Mouse (Mus musculus) MEL (cell line): ENCODE data around the gene Mcm3. TPM values are rescaled to one million over a fixed set of nuclear protein-coding genes. Genes with fewer than 3 reads are reported as not detected.

Experiments used
- DNase-seq: peaks from one replicate; pipeline ENCODE4 v3.0.0; 2011; ENCODE audit warnings: low read depth, low spot score
- H3K27ac ChIP-seq: 2 replicates; pipeline ENCODE4 v1.5.1; 2012; ENCODE audit warnings: low read depth, mild to moderate bottlenecking, control low read depth, low read length, moderate library complexity; ENCODE audit not compliant: control insufficient read depth
- H3K27me3 ChIP-seq, 2 experiments: fragments of 150-350 bp in 1 of 2; sonication (generic) in 1 of 2; 2 replicates each; pipeline ENCODE4 v1.6.1; 2012; ENCODE audit warnings: low read length in 2 of 2, mild to moderate bottlenecking in 2 of 2, improper control_type of control experiment in 1 of 2, moderate library complexity in 1 of 2; ENCODE audit not compliant: insufficient read depth in 2 of 2, control insufficient read depth in 1 of 2
- H3K36me3 ChIP-seq, 2 experiments: 2 replicates each; pipeline ENCODE4 v1.6.1; 2012 to 2014; ENCODE audit warnings: low read length in 2 of 2, improper control_type of control experiment in 1 of 2, inconsistent platforms in 1 of 2, mild to moderate bottlenecking in 1 of 2; ENCODE audit not compliant: insufficient read depth in 2 of 2, control insufficient read depth in 1 of 2
- H3K4me1 ChIP-seq, 2 experiments: fragments of 150-350 bp in 1 of 2; sonication (generic) in 1 of 2; 2 replicates each; pipeline ENCODE4 v1.6.1; 2012; ENCODE audit warnings: low read length in 2 of 2, improper control_type of control experiment in 1 of 2, mild to moderate bottlenecking in 1 of 2; ENCODE audit not compliant: insufficient read depth in 2 of 2, control insufficient read depth in 1 of 2
- H3K4me3 ChIP-seq, 2 experiments: fragments of 150-350 bp in 1 of 2; sonication (generic) in 1 of 2; 2 replicates each; pipeline ENCODE4 v1.5.1; 2012; ENCODE audit warnings: low read depth in 2 of 2, low read length in 2 of 2, mild to moderate bottlenecking in 2 of 2, moderate library complexity in 2 of 2, control low read depth in 1 of 2, improper control_type of control experiment in 1 of 2; ENCODE audit not compliant: control insufficient read depth in 1 of 2, insufficient read depth in 1 of 2
- H3K79me2 ChIP-seq: 2 replicates; pipeline ENCODE4 v1.6.1; 2012; ENCODE audit warnings: mild to moderate bottlenecking, low read length, moderate library complexity; ENCODE audit not compliant: control insufficient read depth, poor library complexity, insufficient read depth
- H3K9ac ChIP-seq: 2 replicates; pipeline ENCODE4 v1.6.1; 2012; ENCODE audit warnings: low read depth, mild to moderate bottlenecking, control low read depth, low read length, moderate library complexity; ENCODE audit not compliant: control insufficient read depth, poor library complexity, severe bottlenecking
- H3K9me3 ChIP-seq: fragments of 150-350 bp; sonication (generic); replicated peaks from 2 replicates; pipeline ENCODE4 v1.6.1; 2012; ENCODE audit warnings: mild to moderate bottlenecking, low read length, improper control_type of control experiment, moderate library complexity; ENCODE audit not compliant: insufficient read depth
- CHD1 ChIP-seq: IDR thresholded peaks from 2 replicates; pipeline ENCODE4 v1.6.1; 2012; ENCODE audit warnings: low read depth, mild to moderate bottlenecking, inconsistent platforms, low read length, improper control_type of control experiment
- EP300 ChIP-seq, 2 experiments: IDR thresholded peaks; 2 replicates each; pipeline ENCODE4 v1.6.1; 2011; ENCODE audit warnings: improper control_type of control experiment in 2 of 2, low read length in 2 of 2, low read depth in 1 of 2, mild to moderate bottlenecking in 1 of 2
- ETS1 ChIP-seq: IDR thresholded peaks from 2 replicates; pipeline ENCODE4 v1.6.1; 2012; ENCODE audit warnings: low read depth, mild to moderate bottlenecking, inconsistent platforms, low read length, improper control_type of control experiment, moderate library complexity
- GABPA ChIP-seq: IDR thresholded peaks from 2 replicates; pipeline ENCODE4 v1.6.1; 2012; ENCODE audit warnings: low read depth, mild to moderate bottlenecking, inconsistent platforms, low read length, improper control_type of control experiment, moderate library complexity
- GATA1 ChIP-seq: IDR thresholded peaks from 2 replicates; pipeline ENCODE4 v1.6.1; 2011; ENCODE audit warnings: low read depth, low read length, improper control_type of control experiment
- MAFK ChIP-seq: IDR thresholded peaks from 2 replicates; pipeline ENCODE4 v1.6.1; 2011; ENCODE audit warnings: low read depth, mild to moderate bottlenecking, low read length, improper control_type of control experiment, borderline replicate concordance
- MEF2A ChIP-seq: IDR thresholded peaks from 2 replicates; pipeline ENCODE4 v1.6.1; 2014; ENCODE audit warnings: low read depth, mild to moderate bottlenecking, inconsistent platforms, low read length, improper control_type of control experiment; ENCODE audit not compliant: poor library complexity, insufficient replicate concordance, severe bottlenecking; ENCODE audit errors: extremely low read depth
- MYB ChIP-seq: IDR thresholded peaks from 2 replicates; pipeline ENCODE4 v1.6.1; 2011; ENCODE audit warnings: mild to moderate bottlenecking, low read depth, low read length, improper control_type of control experiment
- MYC ChIP-seq: IDR thresholded peaks from 2 replicates; pipeline ENCODE4 v1.6.1; 2011; ENCODE audit warnings: low read depth, mild to moderate bottlenecking, low read length, improper control_type of control experiment, moderate library complexity
- NELFE ChIP-seq: IDR thresholded peaks from 2 replicates; pipeline ENCODE4 v1.6.1; 2011; ENCODE audit warnings: low read depth, low read length, improper control_type of control experiment
- NRF1 ChIP-seq: IDR thresholded peaks from 2 replicates; pipeline ENCODE4 v1.6.1; 2014; ENCODE audit warnings: low read depth, mild to moderate bottlenecking, inconsistent platforms, low read length, improper control_type of control experiment, moderate library complexity; ENCODE audit not compliant: poor library complexity, insufficient read depth, severe bottlenecking
- POLR2A ChIP-seq, 2 experiments: IDR thresholded peaks; 2 replicates each; pipeline ENCODE4 v1.6.1; 2011 to 2012; ENCODE audit warnings: low read length in 2 of 2, mild to moderate bottlenecking in 2 of 2, control low read depth in 1 of 2, improper control_type of control experiment in 1 of 2, low read depth in 1 of 2, moderate library complexity in 1 of 2; ENCODE audit not compliant: control insufficient read depth in 1 of 2, insufficient read depth in 1 of 2, poor library complexity in 1 of 2
- POLR2AphosphoS5 ChIP-seq: IDR thresholded peaks from 2 replicates; pipeline ENCODE4 v1.6.1; 2012; ENCODE audit warnings: low read depth, borderline replicate concordance, mild to moderate bottlenecking, inconsistent platforms, low read length, moderate library complexity, mixed read lengths
- RAD21 ChIP-seq: IDR thresholded peaks from 2 replicates; pipeline ENCODE4 v1.6.1; 2011; ENCODE audit warnings: mild to moderate bottlenecking, low read depth, low read length, improper control_type of control experiment
- TCF12 ChIP-seq: IDR thresholded peaks from 2 replicates; pipeline ENCODE4 v1.6.1; 2014; ENCODE audit warnings: low read depth, mild to moderate bottlenecking, inconsistent platforms, low read length, improper control_type of control experiment, moderate library complexity
- UBTF ChIP-seq: IDR thresholded peaks from 2 replicates; pipeline ENCODE4 v1.6.1; 2012; ENCODE audit warnings: low read depth, mild to moderate bottlenecking, inconsistent platforms, low read length, improper control_type of control experiment, moderate library complexity, borderline replicate concordance; ENCODE audit not compliant: insufficient read depth
- USF1 ChIP-seq: IDR thresholded peaks from 2 replicates; pipeline ENCODE4 v1.6.1; 2014; ENCODE audit warnings: low read depth, mild to moderate bottlenecking, inconsistent platforms, low read length, improper control_type of control experiment, moderate library complexity
- USF2 ChIP-seq, 2 experiments: IDR thresholded peaks; 2 replicates each; pipeline ENCODE4 v1.6.1; 2011 to 2012; ENCODE audit warnings: improper control_type of control experiment in 2 of 2, low read length in 2 of 2, borderline replicate concordance in 1 of 2, inconsistent platforms in 1 of 2, low read depth in 1 of 2, mild to moderate bottlenecking in 1 of 2; ENCODE audit not compliant: insufficient read depth in 1 of 2
- ZC3H11A ChIP-seq: IDR thresholded peaks from 2 replicates; pipeline ENCODE4 v1.6.1; 2012; ENCODE audit warnings: low read depth, mild to moderate bottlenecking, inconsistent platforms, low read length, improper control_type of control experiment
- ZMIZ1 ChIP-seq: IDR thresholded peaks from 2 replicates; pipeline ENCODE4 v1.6.1; 2012; ENCODE audit warnings: low read depth, mild to moderate bottlenecking, inconsistent platforms, low read length, improper control_type of control experiment, moderate library complexity
- ZNF384 ChIP-seq: IDR thresholded peaks from 2 replicates; pipeline ENCODE4 v1.6.1; 2012; ENCODE audit warnings: low read depth, mild to moderate bottlenecking, inconsistent platforms, low read length, improper control_type of control experiment
- polyA plus RNA-seq, 2 experiments: library from polyadenylated mRNA; stranded (reverse) in 1 of 2; unstranded in 1 of 2; fragments of >175 nt in 1 of 2; fragments of >200 nt in 1 of 2; gene quantifications; 2 replicates each; pipeline versions ENCODE4 v1.2.1 to v1.2.4; 2012; ENCODE audit warnings: low replicate concordance in 2 of 2, low read depth in 1 of 2; ENCODE audit not compliant: insufficient read length in 2 of 2, insufficient read depth in 1 of 2, missing spikeins in 1 of 2
- total RNA-seq: library from RNA; depleted of rRNA; stranded (reverse); fragments of 300-350 nt; gene quantifications from 2 replicates; pipeline ENCODE4 v1.2.3, GENCODE M21; 2012

The Mcm3 gene
- total and polyA plus RNA-seq, 3 experiments = 189 to 267 (median 204) TPM

GRCm38 (mm10) chr1:20820959-20821358, 847 bp upstream of the Mcm3 start (continued):
- TF ChIP-seq MAFK (no peak), GABPA (no peak), NRF1 (no peak), MEF2A (no peak), MYB (no peak), GATA1 (peak; percentile 35; the same call in 1 of the 2 replicates), ZNF384 (peak; percentile 40; the same call in 1 of the 2 replicates), EP300 (IDR thresholded peaks at IDR 0.05; ENCODE audit: low read depth in 1 of 2, low read length in 2 of 2) (peak in 1 of 2 experiments; percentile 11; a peak in 1 of 4 replicates), UBTF (no peak), MYC (no peak)

GRCm38 (mm10) chr1:20817596-20817995, 2.5 kb downstream of the Mcm3 start:
- Histone ChIP-seq H3K36me3 (peaks cover 10 to 15% of the 10 kb centered on the region in 2 experiments), H3K9me3 (no peaks in the 10 kb centered on the region), H3K9ac (no peak overlapping the region), H3K4me3 (no peak overlapping the region), H3K4me1 (peaks cover 0 to 11% of the 10 kb centered on the region in 2 experiments; a peak in 1 of 4 replicates), H3K27ac (no peak overlapping the region), H3K79me2 (peaks cover 31% of the 10 kb centered on the region), H3K27me3 (no peaks in the 10 kb centered on the region)
- DNase-seq = no peak
- TF ChIP-seq ZC3H11A (no peak), MEF2A (no peak), ZMIZ1 (no peak), TCF12 (no peak), USF1 (no peak), NRF1 (no peak), ETS1 (no peak), USF2 (IDR thresholded peaks at IDR 0.05; ENCODE audit: borderline replicate concordance in 1 of 2, insufficient read depth in 1 of 2, low read depth in 1 of 2, low read length in 2 of 2) (no peak), POLR2A (IDR thresholded peaks at IDR 0.05; ENCODE audit: control insufficient read depth in 1 of 2, insufficient read depth in 1 of 2, low read depth in 1 of 2, low read length in 2 of 2, poor library complexity in 1 of 2) (no peak), MYC (no peak), POLR2AphosphoS5 (no peak), CHD1 (no peak), MAFK (no peak), RAD21 (no peak), GATA1 (no peak), NELFE (no peak)
